Mouse (Mus musculus): ENCODE data around the gene Susd6. TPM values are rescaled to one million over a fixed set of nuclear protein-coding genes. Genes with fewer than 3 reads are reported as not detected.

The Susd6 gene
- polyA plus RNA-seq (2017; shearing (Covaris generic)), result 157 TPM

DNA sequence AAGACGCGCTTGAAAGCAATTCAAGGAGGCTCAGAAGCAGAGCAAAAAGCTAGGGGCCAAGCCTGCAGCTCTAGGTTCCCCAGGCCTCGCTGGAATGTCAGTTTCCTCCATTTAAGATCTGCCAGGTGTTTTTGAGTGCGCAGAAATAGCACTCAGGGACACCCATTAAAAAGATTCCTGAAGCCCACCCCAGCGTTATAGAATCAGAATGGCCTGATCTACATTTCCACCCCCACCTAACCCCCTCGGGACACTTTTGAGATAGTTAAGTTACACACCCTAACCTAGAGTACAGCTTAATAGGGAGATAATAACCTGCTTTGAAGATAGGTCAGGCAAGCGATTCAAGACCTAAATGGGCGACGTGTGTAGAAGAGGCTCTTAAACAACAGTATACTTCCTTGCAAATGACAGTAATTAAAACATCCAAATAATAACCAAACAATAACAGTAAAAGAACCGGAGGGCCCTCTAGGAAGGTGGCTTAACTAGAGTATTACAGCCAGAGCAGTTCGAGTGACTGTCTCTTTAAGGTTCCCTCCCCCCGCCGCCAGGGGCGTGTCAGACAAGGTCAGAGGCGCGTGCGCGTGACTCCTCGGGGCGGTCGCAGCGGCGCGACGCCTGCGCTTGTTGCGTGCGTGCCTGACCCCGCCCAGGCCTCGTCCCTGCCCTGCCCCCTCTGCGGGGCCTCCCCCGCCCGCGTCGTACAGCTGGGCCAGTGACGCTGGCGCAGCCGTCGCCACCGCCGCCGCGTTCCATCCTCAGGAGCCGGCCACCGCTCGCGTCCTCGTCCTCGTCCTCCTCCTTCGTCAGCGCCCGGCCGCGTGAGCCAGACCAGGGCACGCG, at the start of gene Susd6:
Gene Susd6 (plus strand): TSS at position 662 of the 846 bp plus-strand sequence.

GRCm38 (mm10) chr12:80760396-80760801, 29.9 kb upstream of the Susd6 start, which contains the start of gene Ccdc177:
Gene Ccdc177 (minus strand): TSS chr12:80760687.

Other genes with a start within 250 kb of the Susd6 start
- 19.2 TPM for gene Slc39a9, start 146.6 kb upstream of the Susd6 start, polyA plus RNA-seq (2017; shearing (Covaris generic))
- gene Erh, start 146.2 kb upstream of the Susd6 start, polyA plus RNA-seq (2017; shearing (Covaris generic)), result 51.7 TPM
- gene Plekhd1, start 97.9 kb upstream of the Susd6 start, polyA plus RNA-seq (2017; shearing (Covaris generic)), result not detected
- not detected for gene Ccdc177, start 29.8 kb upstream of the Susd6 start, polyA plus RNA-seq (2017; shearing (Covaris generic))
- 1,069 TPM for gene Srsf5, start 155.0 kb downstream of the Susd6 start, polyA plus RNA-seq (2017; shearing (Covaris generic))
- 1.7 TPM for gene Slc10a1, start 178.2 kb downstream of the Susd6 start, polyA plus RNA-seq (2017; shearing (Covaris generic))
- gene Smoc1, start 236.3 kb downstream of the Susd6 start, polyA plus RNA-seq (2017; shearing (Covaris generic)), result 0.24 TPM

All from naive thymus-derived CD4-positive, alpha-beta T cell, adult 5 months (primary cell).